ENCODE assay signal across 19 mouse cellular contexts in genomic region chr10:95950194-95950593, GRCm38 (mm10).
"Had no signal": no experiment of that assay in that cellular context is flagged by ENCODE, and none has a peak within 500 bp of the region (broad histone marks: within the 10 kb centered on the region; RNA-seq: fewer than 3 reads in every experiment).

No protein-coding gene starts in this region.

- H3K4me1 ChIP-seq: midbrain, embryonic 10.5 days; midbrain, embryonic 12.5 days; neural tube, embryonic 15.5 days had no signal

- H3K9ac ChIP-seq: lung, embryonic 14.5 days; midbrain, embryonic 12.5 days; neural tube, embryonic 13.5 days; neural tube, embryonic 15.5 days had no signal

- H3K4me3 ChIP-seq: midbrain, embryonic 10.5 days; midbrain, embryonic 12.5 days; myocyte; neural tube, embryonic 13.5 days; neural tube, embryonic 15.5 days had no signal

- H3K27me3 ChIP-seq: midbrain, embryonic 12.5 days; neural tube, embryonic 13.5 days; neural tube, embryonic 15.5 days had no signal

- H3K36me3 ChIP-seq: midbrain, embryonic 10.5 days; midbrain, embryonic 12.5 days; neural tube, embryonic 13.5 days; neural tube, embryonic 15.5 days had no signal

- H3K27ac ChIP-seq: midbrain, embryonic 10.5 days; midbrain, embryonic 12.5 days; neural tube, embryonic 13.5 days; neural tube, embryonic 15.5 days had no signal

- H3K9me3 ChIP-seq: midbrain, embryonic 10.5 days; midbrain, embryonic 12.5 days; neural tube, embryonic 13.5 days; neural tube, embryonic 15.5 days had no signal

- H3K4me2 ChIP-seq: lung, embryonic 14.5 days; midbrain, embryonic 12.5 days; neural tube, embryonic 13.5 days; neural tube, embryonic 15.5 days had no signal

- DNase-seq: lung, adult 18-20 months; lung, embryonic 14.5 days; lung, postnatal 10 days; lung, postnatal 4 days; midbrain, embryonic 14.5 days; retina, postnatal 1 day; right cerebral cortex, adult 18-20 months; right cerebral cortex, postnatal 25 days; right cerebral cortex, postnatal 4 days; spleen, adult 18-20 months; thymus, adult 18-20 months; thymus, postnatal 14 days; thymus, postnatal 36 days had no signal

- ATAC-seq: midbrain, embryonic 16.5 days had no signal
